Mouse (Mus musculus) intestine, embryonic 16.5 days (tissue): ENCODE data around the gene Zfhx3. TPM values are rescaled to one million over a fixed set of nuclear protein-coding genes. Genes with fewer than 3 reads are reported as not detected.

Experiments used
- ATAC-seq: fragments of 200-750 bp; cut with Nextera tagmentation; 2 replicates; pipeline ENCODE4 v1.8.0; 2017; ENCODE audit warnings: moderate TSS enrichment, moderate library complexity
- H3K27ac ChIP-seq: fragments of 300-500 bp; sonication (generic); 2 replicates; pipeline ENCODE4 v1.5.1; 2014; ENCODE audit warnings: mild to moderate bottlenecking, low read length
- H3K27me3 ChIP-seq: fragments of 300-500 bp; sonication (generic); replicated peaks from 2 replicates; pipeline ENCODE4 v1.6.1; 2014; ENCODE audit warnings: low read length, control low read depth, mixed read lengths; ENCODE audit not compliant: control insufficient read depth, insufficient read depth
- H3K36me3 ChIP-seq: fragments of 300-500 bp; sonication (generic); 2 replicates; pipeline ENCODE4 v1.6.1; 2014; ENCODE audit warnings: low read length, control low read depth; ENCODE audit not compliant: control insufficient read depth, insufficient read depth
- H3K4me1 ChIP-seq: fragments of 300-500 bp; sonication (generic); 2 replicates; pipeline ENCODE4 v1.6.1; 2014; ENCODE audit warnings: low read length, control low read depth, mixed read lengths; ENCODE audit not compliant: control insufficient read depth, insufficient read depth
- H3K4me2 ChIP-seq: fragments of 300-500 bp; sonication (generic); 2 replicates; pipeline ENCODE4 v1.6.1; 2014; ENCODE audit warnings: low read depth, low read length, control low read depth
- H3K4me3 ChIP-seq: fragments of 300-500 bp; sonication (generic); 2 replicates; pipeline ENCODE4 v1.5.1; 2014; ENCODE audit warnings: mild to moderate bottlenecking, low read length
- H3K9ac ChIP-seq: fragments of 300-500 bp; sonication (generic); 2 replicates; pipeline ENCODE4 v1.6.1; 2014; ENCODE audit warnings: low read depth, low read length
- H3K9me3 ChIP-seq: fragments of 300-500 bp; sonication (generic); 2 replicates; pipeline ENCODE4 v1.6.1; 2016; ENCODE audit warnings: low read length, control low read depth; ENCODE audit not compliant: control insufficient read depth
- WGBS: fragments of 180-500 bp; shearing (Covaris S2); extraction: QIAGEN DNeasy Blood & Tissue Kit; methylation state at CpG from one replicate; pipeline ENCODE4 v1.1.7; 2014; 5-methylcytosine and 5-hydroxymethylcytosine counted together
- polyA plus RNA-seq: library from polyadenylated mRNA; unstranded; fragments of >200 nt; fragmentation: Nextera tagmentation; extraction: Ambion mirVana; gene quantifications from 2 replicates; pipeline ENCODE4 v1.2.1, GENCODE M21; 2015

The Zfhx3 gene
- polyA plus RNA-seq, 1 experiment from 2014 or later: 6.1 TPM

DNA sequence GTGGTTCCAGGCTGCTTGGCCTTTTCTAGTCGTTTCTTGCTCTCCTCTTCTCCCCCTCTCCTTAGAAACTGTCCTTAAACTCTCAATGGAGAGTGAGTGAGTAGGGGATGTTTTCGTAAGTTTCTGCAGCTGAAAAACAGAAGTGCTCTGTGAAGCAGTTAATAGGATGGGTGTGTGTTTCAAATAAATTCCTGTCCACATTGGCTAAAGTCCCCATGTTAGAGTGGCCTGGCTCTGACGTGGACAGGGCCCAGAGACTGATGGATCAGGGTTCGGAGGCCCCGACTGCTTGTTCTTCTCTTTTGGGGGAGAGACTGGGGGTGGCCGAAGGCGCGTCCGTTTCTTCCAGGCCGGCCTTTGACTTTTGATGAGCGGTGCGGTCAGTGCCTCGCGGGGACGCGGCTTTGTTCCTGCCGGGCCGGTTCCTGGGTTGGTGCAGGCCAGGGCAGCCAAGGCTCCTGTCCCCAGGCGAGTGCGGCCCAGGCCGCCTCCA, 771.7 kb downstream of the Zfhx3 start:
- H3K4me2 ChIP-seq: peak overlapping the region; percentile 95
- peak overlapping the region; percentile 87 for H3K4me3 ChIP-seq
- H3K27me3 ChIP-seq: no peaks in the 10 kb centered on the region
- H3K27ac ChIP-seq: peak overlapping the region; percentile 97
- 3% methylated on average over 21 of the region's 21 CpGs for WGBS
- ATAC-seq: peak; percentile 6
- no peaks in the 10 kb centered on the region for H3K36me3 ChIP-seq
- H3K9ac ChIP-seq: peak overlapping the region; percentile 94
- peaks cover 73% of the 10 kb centered on the region for H3K4me1 ChIP-seq
- no peaks in the 10 kb centered on the region for H3K9me3 ChIP-seq

DNA sequence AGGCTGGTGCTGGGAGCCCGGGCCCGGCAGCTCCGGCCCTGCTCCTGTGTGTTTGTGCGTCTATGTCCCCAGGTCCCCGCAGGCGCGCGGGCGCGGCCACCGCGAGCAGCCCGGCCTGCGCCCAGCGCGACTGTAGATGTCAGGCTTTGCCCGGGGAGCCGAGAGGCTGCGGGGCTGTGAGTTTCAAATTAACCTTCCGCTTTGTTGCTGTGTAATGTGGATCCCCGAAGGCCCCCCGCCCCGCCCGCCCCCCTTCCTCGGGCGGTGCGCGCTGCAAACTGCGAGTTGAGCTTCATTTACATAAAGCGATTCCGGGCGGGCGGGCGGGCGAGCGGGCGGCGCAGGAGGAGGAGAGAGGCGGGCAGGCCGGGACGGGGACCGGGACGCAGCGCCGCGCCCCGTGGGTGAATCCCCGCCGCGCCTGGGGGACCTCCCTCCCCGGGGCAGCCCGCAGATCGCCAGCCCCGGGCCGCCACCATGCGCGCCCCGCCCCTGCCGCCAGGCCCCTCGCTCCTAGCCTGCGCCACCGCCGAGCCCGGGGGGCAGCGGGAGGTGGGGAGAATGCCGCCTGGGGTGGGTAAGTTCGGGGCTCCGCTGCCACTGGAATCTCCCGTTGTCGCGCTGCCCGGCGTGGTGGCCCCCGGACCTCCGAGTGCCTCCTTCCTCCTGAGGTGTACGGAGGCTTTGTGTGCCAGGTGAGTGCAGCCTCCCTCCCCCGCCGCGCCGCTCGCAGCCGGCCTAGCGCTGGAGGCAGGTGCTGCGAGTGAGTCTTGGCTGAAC, 772.4 kb downstream of the Zfhx3 start:
- peak; percentile 80 for ATAC-seq
- Histone ChIP-seq H3K9me3 (no peaks in the 10 kb centered on the region), H3K36me3 (no peaks in the 10 kb centered on the region), H3K27me3 (no peaks in the 10 kb centered on the region), H3K9ac (peak overlapping the region; percentile 94), H3K4me3 (peak overlapping the region; percentile 87), H3K4me1 (peaks cover 68% of the 10 kb centered on the region), H3K4me2 (peak overlapping the region; percentile 95), H3K27ac (peak overlapping the region; percentile 97)
- under 1% methylated on average over 69 of the region's 84 CpGs for WGBS

DNA sequence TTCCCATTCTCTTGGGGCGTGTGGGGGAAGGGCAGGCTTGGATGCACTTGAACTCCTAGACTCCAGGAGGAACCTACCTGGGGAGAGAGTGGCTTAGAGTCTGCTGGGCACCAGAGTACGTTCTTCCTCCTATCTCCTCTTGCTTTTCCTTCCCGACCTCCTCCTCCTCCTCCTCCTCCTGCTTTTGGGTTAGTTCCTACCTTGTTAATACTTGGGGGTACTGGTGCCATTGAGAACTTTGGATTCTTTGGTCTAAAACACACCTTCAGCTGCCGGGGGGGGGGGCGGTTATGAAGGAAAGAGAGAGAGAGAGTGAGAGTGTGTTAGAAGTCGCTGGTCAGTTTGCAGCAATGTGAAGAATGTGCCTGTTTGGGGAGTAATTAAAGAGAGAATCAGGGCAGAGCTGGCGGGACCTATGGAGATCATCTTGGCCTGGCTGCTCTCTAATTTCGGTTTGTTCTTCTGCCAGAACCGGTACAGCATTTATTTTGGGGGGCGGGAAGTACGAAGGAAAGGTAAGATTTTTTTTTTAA, 773.0 kb downstream of the Zfhx3 start:
- peak overlapping the region; percentile 97 for H3K27ac ChIP-seq
- no peaks in the 10 kb centered on the region for H3K36me3 ChIP-seq
- H3K9ac ChIP-seq: peak overlapping the region; percentile 94
- peak overlapping the region; percentile 87 for H3K4me3 ChIP-seq
- ATAC-seq: no peak
- H3K27me3 ChIP-seq: no peaks in the 10 kb centered on the region
- peak overlapping the region; percentile 95 for H3K4me2 ChIP-seq
- H3K9me3 ChIP-seq: no peaks in the 10 kb centered on the region
- peaks cover 62% of the 10 kb centered on the region for H3K4me1 ChIP-seq
- 12% methylated on average over 11 of the region's 11 CpGs for WGBS

DNA sequence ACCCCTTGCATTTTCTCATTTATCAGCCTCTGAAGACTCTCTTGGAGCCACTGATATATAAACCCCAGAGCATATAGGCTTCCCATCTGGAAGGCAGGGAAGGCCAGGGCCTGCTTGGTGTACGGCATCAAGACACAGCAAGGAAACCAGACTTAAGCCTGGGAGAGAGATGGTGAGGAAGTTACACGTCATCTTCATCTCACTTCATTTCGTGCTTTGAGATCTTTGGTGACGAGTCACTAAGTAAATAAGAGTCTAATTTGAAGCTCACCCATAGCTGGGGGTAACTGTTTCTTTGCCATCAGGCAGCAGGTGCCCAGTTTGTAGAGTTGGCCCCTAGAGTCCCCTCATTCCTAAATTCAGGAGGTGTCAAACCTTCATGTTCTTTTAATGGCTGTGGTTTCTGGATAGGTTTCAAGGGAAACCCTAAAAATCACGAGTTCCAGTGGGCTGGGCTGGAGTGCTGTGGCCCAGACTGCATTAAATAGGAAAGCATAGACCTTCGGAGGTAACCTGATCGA, 773.9 kb downstream of the Zfhx3 start:
- H3K9me3 ChIP-seq: no peaks in the 10 kb centered on the region
- no peaks in the 10 kb centered on the region for H3K27me3 ChIP-seq
- H3K4me3 ChIP-seq: 0 out of 2 replicates have a peak overlapping the region, but pooled peaks have one; percentile 87
- peak overlapping the region; percentile 6; the same call in 1 of the 2 replicates for H3K9ac ChIP-seq
- H3K4me2 ChIP-seq: peak overlapping the region; percentile 95
- 28% methylated on average over 7 of the region's 7 CpGs for WGBS
- no peak for ATAC-seq
- H3K27ac ChIP-seq: no peak overlapping the region
- no peaks in the 10 kb centered on the region for H3K36me3 ChIP-seq
- H3K4me1 ChIP-seq: peaks cover 54% of the 10 kb centered on the region

DNA sequence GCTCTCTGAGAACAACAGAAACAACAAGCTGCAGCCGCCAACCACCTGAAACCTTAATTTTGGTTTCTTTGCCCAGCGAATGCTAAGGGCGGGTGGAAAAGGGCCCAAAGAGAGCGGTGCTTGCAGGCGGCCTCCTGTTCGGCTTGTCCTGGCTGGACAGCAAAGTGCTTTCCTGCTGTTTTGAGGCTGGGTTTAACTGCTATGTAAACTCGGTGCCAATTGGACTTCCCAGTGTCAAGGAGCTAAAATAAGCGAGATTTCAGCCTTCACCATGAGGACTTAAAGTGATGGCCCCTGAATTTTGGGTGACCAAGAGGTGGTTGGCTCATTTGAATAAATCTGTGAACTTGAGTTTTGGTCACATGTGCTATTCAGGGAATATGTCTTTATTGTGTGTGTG, 775.1 kb downstream of the Zfhx3 start:
- Histone ChIP-seq H3K36me3 (no peaks in the 10 kb centered on the region), H3K4me2 (peak overlapping the region; percentile 95; the same call in 1 of the 2 replicates), H3K9ac (no peak overlapping the region), H3K9me3 (no peaks in the 10 kb centered on the region), H3K27ac (no peak overlapping the region), H3K4me1 (peaks cover 51% of the 10 kb centered on the region), H3K27me3 (no peaks in the 10 kb centered on the region), H3K4me3 (no peak overlapping the region)
- WGBS: 51% methylated on average over 8 of the region's 8 CpGs
- ATAC-seq: no peak

DNA sequence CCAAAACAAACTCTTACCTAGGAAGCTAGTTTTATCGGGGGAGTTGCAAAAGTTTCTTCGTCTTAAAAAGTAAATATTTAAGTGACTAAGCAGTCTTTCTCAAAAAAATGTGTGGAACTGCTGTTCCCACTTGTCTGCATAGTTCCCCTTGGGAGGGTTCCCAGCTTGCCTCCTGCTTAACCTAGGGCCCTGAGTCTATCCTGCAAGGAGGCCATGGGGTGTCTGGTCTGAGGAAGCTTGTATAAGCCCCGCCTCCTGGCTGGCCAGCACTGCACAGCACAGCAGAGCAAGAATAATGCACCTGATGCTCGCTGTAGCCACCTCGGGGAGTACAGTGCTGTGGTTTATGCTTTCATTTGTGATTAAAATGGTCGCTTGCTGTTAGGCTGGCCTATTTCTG, 775.6 kb downstream of the Zfhx3 start:
- Histone ChIP-seq H3K27ac (peak overlapping the region; percentile 1; the same call in 1 of the 2 replicates), H3K36me3 (no peaks in the 10 kb centered on the region), H3K9me3 (no peaks in the 10 kb centered on the region), H3K27me3 (no peaks in the 10 kb centered on the region), H3K4me3 (peak overlapping the region; percentile 8; the same call in 1 of the 2 replicates), H3K9ac (0 out of 2 replicates have a peak overlapping the region, but pooled peaks have one; percentile 5), H3K4me1 (peaks cover 51% of the 10 kb centered on the region), H3K4me2 (peak overlapping the region; percentile 32)
- WGBS: 31% methylated on average over 6 of the region's 6 CpGs
- ATAC-seq: peak; percentile 37; the same call in 1 of the 2 replicates

DNA sequence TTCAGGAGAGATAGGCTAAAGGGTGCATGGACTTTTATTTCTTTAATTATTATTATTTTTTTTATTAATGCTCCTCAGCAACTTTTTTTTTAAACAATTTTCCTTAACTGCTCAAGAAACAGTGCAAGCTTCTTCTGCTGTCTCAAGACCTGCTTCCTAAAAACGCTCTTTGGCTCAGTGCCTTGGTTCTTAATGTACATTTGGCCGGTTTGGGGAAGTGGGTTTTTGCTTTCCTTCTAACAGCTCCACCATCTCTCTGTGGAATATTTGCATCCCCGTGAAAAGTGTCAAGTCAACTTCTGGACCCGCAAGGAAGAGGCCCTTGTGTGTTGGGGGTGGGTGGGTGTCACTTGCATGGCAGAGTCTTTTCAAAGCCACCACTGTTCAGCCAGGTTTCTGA, 778.4 kb downstream of the Zfhx3 start:
- Histone ChIP-seq H3K4me1 (peaks cover 63% of the 10 kb centered on the region), H3K9me3 (no peaks in the 10 kb centered on the region), H3K36me3 (no peaks in the 10 kb centered on the region), H3K4me2 (no peak overlapping the region), H3K27me3 (no peaks in the 10 kb centered on the region), H3K9ac (no peak overlapping the region), H3K4me3 (no peak overlapping the region), H3K27ac (no peak overlapping the region)
- no peak for ATAC-seq
- 47% methylated on average over 4 of the region's 4 CpGs for WGBS

DNA sequence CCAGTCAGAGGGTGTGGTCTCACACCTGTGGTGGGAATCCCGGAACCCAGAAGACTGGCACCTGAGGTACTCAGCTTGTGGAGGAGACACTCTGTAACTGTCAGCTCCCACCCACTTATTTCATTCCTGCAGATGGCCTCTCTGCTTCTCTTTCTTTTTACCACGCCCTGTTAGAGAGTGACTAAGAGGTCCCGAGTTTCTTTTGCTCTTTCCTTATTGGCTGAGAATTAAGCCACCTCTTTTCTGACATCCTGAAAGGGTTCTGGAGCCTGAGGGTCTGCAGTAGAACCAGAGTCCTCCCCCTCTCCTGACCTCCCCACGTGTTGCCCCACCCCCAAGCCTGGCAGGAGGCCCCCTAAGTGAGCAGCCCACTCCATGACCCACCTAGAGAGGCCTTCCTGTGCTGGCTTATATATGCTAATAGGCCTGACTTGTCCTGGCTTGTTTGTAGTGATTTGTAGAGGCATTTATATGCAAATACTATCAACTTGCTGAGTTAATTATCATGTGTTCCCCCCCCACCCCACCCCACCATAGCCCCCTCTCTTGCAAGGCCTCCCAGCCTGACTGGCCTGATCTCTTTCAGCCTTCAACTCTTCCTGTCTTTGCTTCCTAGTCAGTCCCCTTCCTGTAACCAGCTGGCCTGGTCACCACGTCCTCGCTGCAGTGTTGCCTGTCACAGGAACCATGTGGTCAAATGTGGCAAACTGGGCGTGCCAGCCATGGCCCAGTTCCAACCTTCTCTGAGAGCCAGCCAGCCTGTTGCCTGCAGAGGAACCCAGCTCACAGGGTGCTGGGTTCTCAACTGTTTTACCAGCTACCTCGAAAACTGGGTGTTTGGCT, 780.4 kb downstream of the Zfhx3 start:
- WGBS: 22% methylated on average over 8 of the region's 8 CpGs
- no peak overlapping the region for H3K4me2 ChIP-seq
- H3K9me3 ChIP-seq: no peaks in the 10 kb centered on the region
- H3K9ac ChIP-seq: 0 out of 2 replicates have a peak overlapping the region, but pooled peaks have one; percentile 0
- no peak overlapping the region for H3K4me3 ChIP-seq
- ATAC-seq: peak; percentile 32
- H3K36me3 ChIP-seq: no peaks in the 10 kb centered on the region
- peaks cover 57% of the 10 kb centered on the region for H3K4me1 ChIP-seq
- peak overlapping the region; percentile 51 for H3K27ac ChIP-seq
- no peaks in the 10 kb centered on the region for H3K27me3 ChIP-seq

DNA sequence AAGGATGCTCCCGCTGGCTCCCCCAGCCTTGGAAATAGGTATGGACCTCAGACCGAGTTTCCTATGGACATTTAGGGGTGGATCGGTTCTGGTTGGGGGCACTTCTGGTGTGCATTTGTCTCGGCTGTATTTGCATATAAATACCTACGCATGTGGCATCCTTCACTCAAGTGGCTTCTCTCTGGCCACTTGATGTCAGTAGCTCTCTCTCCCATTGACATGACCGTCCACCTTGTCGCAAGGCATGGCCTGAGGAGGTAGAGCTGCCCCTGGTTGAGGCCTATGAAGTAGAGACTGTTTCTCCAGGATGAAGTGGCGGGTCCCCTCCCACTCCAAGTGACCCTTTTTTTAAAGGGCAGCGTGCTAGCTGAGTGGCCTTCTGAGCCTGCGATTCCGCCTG, 781.2 kb downstream of the Zfhx3 start:
- no peak for ATAC-seq
- Histone ChIP-seq H3K9me3 (no peaks in the 10 kb centered on the region), H3K9ac (no peak overlapping the region), H3K4me1 (peaks cover 51% of the 10 kb centered on the region), H3K27me3 (no peaks in the 10 kb centered on the region), H3K36me3 (no peaks in the 10 kb centered on the region), H3K27ac (0 out of 2 replicates have a peak overlapping the region, but pooled peaks have one; percentile 51), H3K4me3 (no peak overlapping the region), H3K4me2 (no peak overlapping the region)
- WGBS: 67% methylated on average over 11 of the region's 11 CpGs
